Mouse (Mus musculus): ENCODE measurements around the gene Tert.

The Tert gene

GRCm38 (mm10) chr13:73626745-73627549 lies at the start of gene Tert:
Tert (plus strand) TSS chr13:73626911.
- DNase-seq (ENCODE audit: low read depth, low spot score) = no peak

GRCm38 (mm10) chr13:73577277-73577676 lies 49.4 kb upstream of the Tert start:
- DNase-seq (ENCODE audit: low read depth, low spot score) = no peak

- DNase-seq (ENCODE audit: low read depth, low spot score) = no peak
Measured at GRCm38 (mm10) chr13:73591488-73591887, 35.2 kb upstream of the Tert start.

- DNase-seq (ENCODE audit: low read depth, low spot score) = no peak
Measured at GRCm38 (mm10) chr13:73592546-73592945, 34.2 kb upstream of the Tert start.

GRCm38 (mm10) chr13:73596276-73596675 lies 30.4 kb upstream of the Tert start:
- DNase-seq (ENCODE audit: low read depth, low spot score) = no peak

- DNase-seq (ENCODE audit: low read depth, low spot score) = no peak
Measured at GRCm38 (mm10) chr13:73600217-73600616, 26.5 kb upstream of the Tert start.

- DNase-seq (ENCODE audit: low read depth, low spot score) = no peak
Measured at GRCm38 (mm10) chr13:73603046-73603445, 23.7 kb upstream of the Tert start.

- DNase-seq (ENCODE audit: low read depth, low spot score) = peak; percentile 93
Measured at GRCm38 (mm10) chr13:73603522-73604155, 23.1 kb upstream of the Tert start, which contains the start of gene Clptm1l. Clptm1l (plus strand) TSS chr13:73604006.

GRCm38 (mm10) chr13:73604156-73604957 lies 22.4 kb upstream of the Tert start:
- DNase-seq (ENCODE audit: low read depth, low spot score) = no peak

- no peak for DNase-seq (ENCODE audit: low read depth, low spot score)
Measured at GRCm38 (mm10) chr13:73618406-73618805, 8.3 kb upstream of the Tert start.

- DNase-seq (ENCODE audit: low read depth, low spot score) = no peak
Measured at GRCm38 (mm10) chr13:73620637-73621036, 6.1 kb upstream of the Tert start.

- DNase-seq (ENCODE audit: low read depth, low spot score) = no peak
Measured at GRCm38 (mm10) chr13:73626410-73626744, 334 bp upstream of the Tert start.

- no peak for DNase-seq (ENCODE audit: low read depth, low spot score)
Measured at GRCm38 (mm10) chr13:73628586-73629113, 1.9 kb downstream of the Tert start.

GRCm38 (mm10) chr13:73631837-73632236 lies 5.1 kb downstream of the Tert start:
- DNase-seq (ENCODE audit: low read depth, low spot score) = no peak

- no peak for DNase-seq (ENCODE audit: low read depth, low spot score)
Measured at GRCm38 (mm10) chr13:73637826-73638225, 11.1 kb downstream of the Tert start.

GRCm38 (mm10) chr13:73641296-73641695 lies 14.6 kb downstream of the Tert start:
- no peak for DNase-seq (ENCODE audit: low read depth, low spot score)

GRCm38 (mm10) chr13:73646397-73647087 lies 19.8 kb downstream of the Tert start:
- DNase-seq (ENCODE audit: low read depth, low spot score) = no peak

GRCm38 (mm10) chr13:73653266-73653665 lies 26.6 kb downstream of the Tert start:
- no peak for DNase-seq (ENCODE audit: low read depth, low spot score)

GRCm38 (mm10) chr13:73654976-73655375 lies 28.3 kb downstream of the Tert start:
- DNase-seq (ENCODE audit: low read depth, low spot score) = no peak

GRCm38 (mm10) chr13:73658953-73659352 lies 32.2 kb downstream of the Tert start:
- DNase-seq (ENCODE audit: low read depth, low spot score) = no peak

- no peak for DNase-seq (ENCODE audit: low read depth, low spot score)
Measured at GRCm38 (mm10) chr13:73660163-73660695, 33.5 kb downstream of the Tert start.
